Mouse (Mus musculus): Measurements from ENCODE around the gene 0610040J01Rik. TPM values are rescaled to one million over a fixed set of nuclear protein-coding genes. Genes with fewer than 3 reads are reported as not detected.
"Not testable (repeated sequence)": the region's sequence is repeated elsewhere in the genome, so short reads cannot be mapped to it uniquely, and the experiment has no call there.

0610040J01Rik gene
- polyA plus RNA-seq, 1 experiment from 2014 or later = 2.8 TPM

GRCm38 (mm10) chr5:63886292-63886691 lies 74.1 kb downstream of the 0610040J01Rik start:
- H3K4me3 ChIP-seq (ENCODE audit: low read depth, low read length) = no peak overlapping the region
- no peak for DNase-seq (ENCODE audit: low spot score)
- no peaks in the 10 kb centered on the region for H3K4me1 ChIP-seq (ENCODE audit: control insufficient read depth, insufficient read depth, low read length)
- no peak overlapping the region for H3K9ac ChIP-seq (ENCODE audit: low read length)
- H3K4me2 ChIP-seq (ENCODE audit: low read length) = no peak overlapping the region
- no peaks in the 10 kb centered on the region for H3K27me3 ChIP-seq (replicated peaks; ENCODE audit: control insufficient read depth, insufficient read depth, low read length)
- ATAC-seq = peak; percentile 27; the same call in 1 of the 2 replicates
- no peaks in the 10 kb centered on the region for H3K36me3 ChIP-seq (ENCODE audit: control insufficient read depth, insufficient read depth, low read length)
- no peak overlapping the region for H3K27ac ChIP-seq (ENCODE audit: low read depth, low read length)
- WGBS = 90% methylated on average over 5 of the region's 5 CpGs
- H3K9me3 ChIP-seq (replicated peaks; ENCODE audit: control insufficient read depth, low read length) = no peaks in the 10 kb centered on the region

GRCm38 (mm10) chr5:63886709-63887108 lies 74.5 kb downstream of the 0610040J01Rik start:
- no peaks in the 10 kb centered on the region for H3K36me3 ChIP-seq (ENCODE audit: control insufficient read depth, insufficient read depth, low read length)
- peak; percentile 78 for DNase-seq (ENCODE audit: low spot score)
- 37% methylated on average over 6 of the region's 6 CpGs for WGBS
- no peaks in the 10 kb centered on the region for H3K4me1 ChIP-seq (ENCODE audit: control insufficient read depth, insufficient read depth, low read length)
- no peaks in the 10 kb centered on the region for H3K27me3 ChIP-seq (replicated peaks; ENCODE audit: control insufficient read depth, insufficient read depth, low read length)
- no peak overlapping the region for H3K9ac ChIP-seq (ENCODE audit: low read length)
- H3K4me3 ChIP-seq (ENCODE audit: low read depth, low read length) = no peak overlapping the region
- H3K9me3 ChIP-seq (replicated peaks; ENCODE audit: control insufficient read depth, low read length) = no peaks in the 10 kb centered on the region
- H3K27ac ChIP-seq (ENCODE audit: low read depth, low read length) = no peak overlapping the region
- H3K4me2 ChIP-seq (ENCODE audit: low read length) = no peak overlapping the region
- ATAC-seq = peak; percentile 73

DNA sequence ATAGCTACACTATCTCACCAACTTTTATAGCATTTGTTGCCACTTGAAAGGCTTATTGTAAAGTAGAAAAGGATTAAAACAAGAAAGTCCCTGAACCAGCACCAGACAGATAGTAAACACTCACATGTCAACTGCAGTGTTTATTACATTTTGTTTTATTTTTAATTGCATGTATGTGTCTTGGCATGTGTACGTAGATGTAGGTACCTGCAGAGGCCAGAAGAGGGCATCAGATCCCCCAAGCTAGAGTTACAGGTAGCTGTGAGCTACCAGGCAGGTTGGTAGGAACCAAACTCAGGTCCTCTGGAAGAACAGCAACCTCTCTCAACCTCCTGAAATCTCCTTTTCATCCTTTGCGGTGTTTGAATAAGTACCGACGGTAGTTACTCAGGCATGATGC lies 74.9 kb downstream of the 0610040J01Rik start:
- H3K27ac ChIP-seq (ENCODE audit: low read depth, low read length) = no peak overlapping the region
- H3K9me3 ChIP-seq (replicated peaks; ENCODE audit: control insufficient read depth, low read length) = no peaks in the 10 kb centered on the region
- WGBS = 98% methylated on average over 4 of the region's 4 CpGs
- no peaks in the 10 kb centered on the region for H3K36me3 ChIP-seq (ENCODE audit: control insufficient read depth, insufficient read depth, low read length)
- H3K4me1 ChIP-seq (ENCODE audit: control insufficient read depth, insufficient read depth, low read length) = no peaks in the 10 kb centered on the region
- no peak overlapping the region for H3K9ac ChIP-seq (ENCODE audit: low read length)
- H3K27me3 ChIP-seq (replicated peaks; ENCODE audit: control insufficient read depth, insufficient read depth, low read length) = no peaks in the 10 kb centered on the region
- no peak overlapping the region for H3K4me2 ChIP-seq (ENCODE audit: low read length)
- ATAC-seq (peak; percentile 35; the same call in 1 of the 2 replicates), DNase-seq (ENCODE audit: low spot score) (no peak)
- H3K4me3 ChIP-seq (ENCODE audit: low read depth, low read length) = no peak overlapping the region

DNA sequence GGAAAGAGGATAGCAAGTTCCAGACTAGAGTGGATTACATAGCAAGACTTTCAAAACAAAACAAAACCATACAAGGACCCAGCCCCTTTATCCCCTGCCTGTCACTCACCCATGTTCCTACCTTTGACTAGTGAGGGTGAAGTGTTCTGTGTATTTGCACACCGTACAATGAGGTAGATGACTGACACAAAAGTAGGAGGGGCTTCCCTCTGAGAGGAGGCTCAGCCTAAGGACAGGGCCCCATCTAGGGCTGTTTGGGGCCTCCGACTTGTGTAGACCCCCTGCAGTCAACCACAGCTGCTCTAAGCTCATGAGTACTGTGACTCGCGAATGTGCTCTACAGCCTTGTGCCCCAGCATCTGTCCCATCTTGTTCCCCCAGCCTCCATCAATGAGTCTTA lies 79.1 kb downstream of the 0610040J01Rik start:
- Histone ChIP-seq H3K27me3 (replicated peaks; ENCODE audit: control insufficient read depth, insufficient read depth, low read length) (no peaks in the 10 kb centered on the region), H3K9ac (ENCODE audit: low read length) (no peak overlapping the region), H3K36me3 (ENCODE audit: control insufficient read depth, insufficient read depth, low read length) (no peaks in the 10 kb centered on the region), H3K9me3 (replicated peaks; ENCODE audit: control insufficient read depth, low read length) (no peaks in the 10 kb centered on the region), H3K4me1 (ENCODE audit: control insufficient read depth, insufficient read depth, low read length) (no peaks in the 10 kb centered on the region), H3K4me2 (ENCODE audit: low read length) (no peak overlapping the region), H3K27ac (ENCODE audit: low read depth, low read length) (no peak overlapping the region), H3K4me3 (ENCODE audit: low read depth, low read length) (no peak overlapping the region)
- DNase-seq (ENCODE audit: low spot score) (no peak), ATAC-seq (no peak)
- 55% methylated on average over 4 of the region's 4 CpGs for WGBS

- 90% methylated on average over 6 of the region's 6 CpGs for WGBS
- ATAC-seq (no peak), DNase-seq (ENCODE audit: low spot score) (no peak)
These were observed 79.7 kb downstream of the 0610040J01Rik start for GRCm38 (mm10) chr5:63891912-63892311.

DNA sequence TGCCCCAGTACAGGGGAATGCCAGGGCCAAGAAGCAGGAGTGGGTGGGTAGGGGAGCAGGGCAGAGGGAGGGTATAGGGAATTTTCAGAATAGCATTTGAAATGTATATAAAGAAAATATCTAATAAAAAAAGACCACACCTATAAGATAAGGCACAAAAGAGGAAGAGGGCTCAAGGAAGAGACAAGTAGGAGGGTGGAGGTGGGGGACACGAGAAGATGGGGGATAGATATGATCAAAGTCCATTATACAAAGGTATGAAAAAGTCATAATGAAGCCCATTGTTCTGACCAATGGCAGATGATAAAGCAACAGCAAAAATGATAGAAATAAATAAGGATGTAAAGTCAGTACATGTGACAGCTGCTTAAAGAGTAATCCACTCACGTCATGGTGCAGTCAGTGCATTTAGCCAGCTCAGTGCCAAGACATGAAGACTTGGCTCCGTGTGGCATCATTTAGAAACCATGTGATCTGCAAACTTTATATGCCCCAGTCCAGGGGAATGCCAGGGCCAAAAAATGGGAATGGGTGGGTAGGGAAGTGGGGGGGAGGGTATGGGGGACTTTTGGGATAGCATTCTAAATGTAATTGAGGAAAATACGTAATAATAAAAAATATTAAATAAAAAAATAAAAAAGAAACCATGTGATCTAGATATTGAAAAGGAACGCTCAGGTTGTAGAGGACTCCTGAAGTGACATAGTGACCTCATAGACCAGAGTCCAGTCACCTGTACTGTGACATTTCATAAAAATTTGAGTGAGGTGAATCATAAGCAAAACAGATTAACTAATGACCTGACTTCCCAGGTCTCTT lies 85.0 kb downstream of the 0610040J01Rik start:
- not testable (repeated sequence) for H3K27ac ChIP-seq (ENCODE audit: low read depth, low read length); H3K27me3 ChIP-seq (replicated peaks; ENCODE audit: control insufficient read depth, insufficient read depth, low read length); H3K4me2 ChIP-seq (ENCODE audit: low read length); H3K9me3 ChIP-seq (replicated peaks; ENCODE audit: control insufficient read depth, low read length); DNase-seq (ENCODE audit: low spot score); ATAC-seq; H3K4me3 ChIP-seq (ENCODE audit: low read depth, low read length); H3K36me3 ChIP-seq (ENCODE audit: control insufficient read depth, insufficient read depth, low read length); H3K9ac ChIP-seq (ENCODE audit: low read length); H3K4me1 ChIP-seq (ENCODE audit: control insufficient read depth, insufficient read depth, low read length)
- 92% methylated on average over 5 of the region's 5 CpGs for WGBS

More at GRCm38 (mm10) chr5:63891912-63892311, 79.7 kb downstream of the 0610040J01Rik start:
- Histone ChIP-seq H3K9ac (ENCODE audit: low read length) (no peak overlapping the region), H3K4me3 (ENCODE audit: low read depth, low read length) (no peak overlapping the region), H3K9me3 (replicated peaks; ENCODE audit: control insufficient read depth, low read length) (no peaks in the 10 kb centered on the region), H3K4me2 (ENCODE audit: low read length) (no peak overlapping the region), H3K36me3 (ENCODE audit: control insufficient read depth, insufficient read depth, low read length) (no peaks in the 10 kb centered on the region), H3K4me1 (ENCODE audit: control insufficient read depth, insufficient read depth, low read length) (no peaks in the 10 kb centered on the region), H3K27ac (ENCODE audit: low read depth, low read length) (no peak overlapping the region), H3K27me3 (replicated peaks; ENCODE audit: control insufficient read depth, insufficient read depth, low read length) (no peaks in the 10 kb centered on the region)

DNA sequence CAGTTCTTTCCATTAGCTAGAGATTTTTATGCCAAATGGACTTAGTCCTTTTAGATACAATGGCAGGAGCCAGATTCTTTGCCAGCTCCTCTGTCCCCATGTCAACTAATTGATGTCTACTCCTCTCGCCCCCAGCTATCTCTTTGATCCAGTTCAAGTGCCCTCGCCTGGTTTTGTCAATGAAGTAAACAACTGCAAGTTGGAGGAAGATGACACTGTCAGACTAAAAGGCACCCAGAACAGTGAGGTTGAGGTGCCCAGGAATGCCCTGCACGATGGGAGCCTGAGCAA lies 85.6 kb downstream of the 0610040J01Rik start:
- no peaks in the 10 kb centered on the region for H3K4me1 ChIP-seq (ENCODE audit: control insufficient read depth, insufficient read depth, low read length)
- no peaks in the 10 kb centered on the region for H3K27me3 ChIP-seq (replicated peaks; ENCODE audit: control insufficient read depth, insufficient read depth, low read length)
- 83% methylated on average over 3 of the region's 3 CpGs for WGBS
- no peaks in the 10 kb centered on the region for H3K36me3 ChIP-seq (ENCODE audit: control insufficient read depth, insufficient read depth, low read length)
- no peak overlapping the region for H3K4me3 ChIP-seq (ENCODE audit: low read depth, low read length)
- H3K4me2 ChIP-seq (ENCODE audit: low read length) = no peak overlapping the region
- ATAC-seq (no peak), DNase-seq (ENCODE audit: low spot score) (no peak)
- H3K27ac ChIP-seq (ENCODE audit: low read depth, low read length) = no peak overlapping the region
- H3K9me3 ChIP-seq (replicated peaks; ENCODE audit: control insufficient read depth, low read length) = no peaks in the 10 kb centered on the region
- no peak overlapping the region for H3K9ac ChIP-seq (ENCODE audit: low read length)

GRCm38 (mm10) chr5:63903329-63903728 lies 91.2 kb downstream of the 0610040J01Rik start:
- H3K4me1 ChIP-seq (ENCODE audit: control insufficient read depth, insufficient read depth, low read length) = no peaks in the 10 kb centered on the region
- H3K27ac ChIP-seq (ENCODE audit: low read depth, low read length) = no peak overlapping the region
- no peak for DNase-seq (ENCODE audit: low spot score)
- no peaks in the 10 kb centered on the region for H3K36me3 ChIP-seq (ENCODE audit: control insufficient read depth, insufficient read depth, low read length)
- H3K9ac ChIP-seq (ENCODE audit: low read length) = no peak overlapping the region
- no peak for ATAC-seq
- no peak overlapping the region for H3K4me3 ChIP-seq (ENCODE audit: low read depth, low read length)
- H3K27me3 ChIP-seq (replicated peaks; ENCODE audit: control insufficient read depth, insufficient read depth, low read length) = no peaks in the 10 kb centered on the region
- no peak overlapping the region for H3K4me2 ChIP-seq (ENCODE audit: low read length)
- no peaks in the 10 kb centered on the region for H3K9me3 ChIP-seq (replicated peaks; ENCODE audit: control insufficient read depth, low read length)
- WGBS = 86% methylated on average over 3 of the region's 3 CpGs

All from forebrain, embryonic 14.5 days (tissue).